Mouse (Mus musculus) right cerebral cortex, adult 2 months (tissue): ENCODE measurements around the gene Slc25a26.

Experiments used
- DNase-seq, 2 experiments: peaks; one replicate each; pipeline ENCODE4 v3.0.0; 2021 to 2022; ENCODE audit warnings: low spot score in 2 of 2

Slc25a26 gene

DNA sequence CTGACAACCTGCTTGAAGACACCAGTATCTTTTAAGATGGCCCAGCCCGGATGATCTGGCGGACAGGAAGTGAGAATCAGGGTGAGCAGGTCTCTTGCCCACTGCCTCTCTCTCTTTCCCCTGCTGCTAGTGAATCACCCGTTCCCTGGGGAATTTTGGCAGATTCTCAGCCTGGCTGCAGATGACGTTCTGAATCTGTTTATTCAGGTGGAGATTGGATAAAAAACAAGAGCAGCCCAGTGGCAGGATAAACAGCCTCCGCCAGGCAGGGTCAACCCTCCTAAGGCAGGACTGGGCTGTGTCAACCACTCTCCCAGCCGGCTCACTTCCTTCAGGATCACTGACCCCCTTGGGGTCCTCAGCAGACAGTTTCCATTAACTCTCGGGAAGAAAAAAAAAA is 140.2 kb downstream of the Slc25a26 start:
- peak in 1 of 2 experiments; percentile 40 for DNase-seq

- no peak for DNase-seq
Measured at GRCm38 (mm10) chr6:94642048-94642447, 141.9 kb downstream of the Slc25a26 start.

DNA sequence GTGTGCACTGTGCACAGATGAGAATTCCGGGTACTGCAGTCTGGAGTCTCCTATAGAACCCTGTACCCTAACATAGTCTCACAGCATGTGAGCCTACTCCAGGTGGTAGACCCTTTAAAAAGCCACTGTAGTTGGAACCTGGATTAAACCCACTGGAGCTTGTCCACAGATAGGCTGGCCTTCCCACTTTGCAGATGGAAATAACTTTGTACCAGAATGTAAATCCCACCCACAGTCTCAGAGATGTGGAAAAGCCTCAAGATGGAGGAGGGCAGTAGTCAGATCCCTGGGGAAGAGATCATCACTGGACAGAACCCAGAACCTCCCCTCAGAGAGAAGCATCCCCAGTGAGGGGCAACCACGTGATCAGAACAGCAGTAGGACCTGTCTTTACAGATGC is 143.9 kb downstream of the Slc25a26 start:
- no peak for DNase-seq

GRCm38 (mm10) chr6:94644641-94645040 is 144.5 kb downstream of the Slc25a26 start:
- DNase-seq: no peak

DNA sequence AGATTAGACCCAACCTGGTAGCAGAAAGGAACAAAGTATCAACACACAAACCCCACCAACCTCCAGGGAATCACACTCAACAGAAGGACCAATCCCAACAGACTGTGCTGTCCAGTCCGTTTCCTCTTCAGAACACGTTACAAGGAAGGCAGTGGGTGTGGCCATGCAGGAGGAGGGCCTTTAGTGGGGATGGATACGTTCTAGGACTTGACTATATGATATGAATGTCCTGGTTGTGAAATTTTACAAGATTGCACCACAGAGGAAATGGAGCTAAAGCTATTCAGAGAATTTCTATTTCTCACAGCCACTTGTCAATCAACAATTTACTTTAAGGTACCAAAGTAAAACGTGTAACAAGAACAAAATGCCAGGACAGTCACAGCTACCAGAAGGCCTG is 145.6 kb downstream of the Slc25a26 start:
- DNase-seq: no peak

GRCm38 (mm10) chr6:94646274-94646863 is 146.2 kb downstream of the Slc25a26 start:
- DNase-seq: no peak

DNA sequence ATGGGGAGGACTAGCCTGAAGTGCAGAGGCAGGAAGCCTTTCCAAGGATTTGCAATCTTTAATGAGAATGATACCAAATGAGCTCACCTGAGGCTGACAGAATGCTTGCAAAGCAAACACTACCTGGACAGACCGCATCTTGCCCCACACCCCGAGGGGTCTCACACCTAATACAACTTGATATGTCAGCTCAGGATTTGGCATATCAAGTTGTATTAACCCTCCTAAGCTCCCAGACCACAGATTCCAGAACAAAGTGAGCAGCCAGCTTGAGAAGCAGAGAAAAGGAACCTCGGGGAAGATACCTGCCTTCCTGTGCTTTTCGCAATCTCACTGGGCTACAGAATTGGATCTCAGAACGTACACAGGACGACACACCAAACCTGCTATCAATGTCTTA is 146.8 kb downstream of the Slc25a26 start:
- DNase-seq: no peak

- DNase-seq: peak; percentile 34 to 39
Measured at GRCm38 (mm10) chr6:94647574-94648430, 147.7 kb downstream of the Slc25a26 start.

DNA sequence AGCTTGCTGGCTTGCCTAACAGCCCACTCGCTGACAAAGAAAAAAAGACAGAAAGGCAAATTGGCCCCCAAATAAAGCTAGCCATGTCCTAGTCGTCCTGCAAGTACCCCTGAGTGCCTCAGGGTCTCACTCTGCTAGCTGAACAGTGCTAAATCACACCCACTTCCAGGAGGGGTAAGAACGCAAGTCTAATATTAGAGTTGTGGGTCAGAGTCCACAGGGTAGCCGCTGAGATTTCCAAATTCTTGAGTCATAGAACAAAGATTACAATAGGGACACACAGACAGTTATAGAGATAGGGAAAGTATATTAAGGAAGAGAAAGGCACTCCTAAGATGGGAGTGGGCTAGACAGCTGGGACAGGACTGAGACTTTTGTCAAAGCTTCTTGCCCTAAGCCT is 148.4 kb downstream of the Slc25a26 start:
- no peak for DNase-seq

DNA sequence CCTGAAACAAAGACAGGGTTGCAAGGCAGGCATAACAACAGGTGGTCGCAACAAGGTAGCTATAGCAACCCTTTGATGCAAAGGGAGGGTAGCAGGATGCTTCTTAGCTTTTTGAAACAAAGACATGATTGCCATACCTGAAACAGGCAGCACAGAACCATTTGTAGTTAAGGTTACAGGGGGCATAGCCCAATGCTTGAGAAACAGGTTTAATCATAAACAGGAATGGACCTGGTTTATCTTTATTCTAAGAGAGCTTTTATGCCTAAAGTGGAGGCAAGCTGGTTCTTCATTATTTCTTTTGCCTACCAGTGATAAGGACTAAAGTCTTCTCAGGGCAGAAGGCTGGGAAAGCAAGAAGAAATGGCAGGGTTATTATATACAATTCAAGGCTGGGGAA is 149.5 kb downstream of the Slc25a26 start:
- DNase-seq: no peak

- no peak for DNase-seq
Measured at GRCm38 (mm10) chr6:94651541-94651940, 151.4 kb downstream of the Slc25a26 start.

- no peak for DNase-seq
Measured at GRCm38 (mm10) chr6:94652659-94653213, 152.6 kb downstream of the Slc25a26 start.

GRCm38 (mm10) chr6:94653388-94654316 is 153.5 kb downstream of the Slc25a26 start:
- DNase-seq: no peak
